Mouse (Mus musculus): ENCODE measurements around the gene Lmntd1. TPM values are rescaled to one million over a fixed set of nuclear protein-coding genes. Genes with fewer than 3 reads are reported as not detected.

Lmntd1 gene
- polyA plus RNA-seq, 1 experiment from 2014 or later = 1.6 TPM

- no peaks in the 10 kb centered on the region for H3K9me3 ChIP-seq (ENCODE audit: low read length)
- H3K4me2 ChIP-seq (replicated peaks; ENCODE audit: low read depth, low read length) = no peak overlapping the region
- WGBS = 96% methylated on average over 5 of the region's 5 CpGs
- H3K36me3 ChIP-seq (ENCODE audit: insufficient read depth, low read length) = no peaks in the 10 kb centered on the region
- H3K4me3 ChIP-seq (ENCODE audit: low read length) = no peak overlapping the region
- H3K9ac ChIP-seq (replicated peaks; ENCODE audit: low read length) = no peak overlapping the region
- H3K27me3 ChIP-seq (ENCODE audit: insufficient read depth, low read length) = no peaks in the 10 kb centered on the region
- ATAC-seq (ENCODE audit: low FRiP score, low TSS enrichment) = no peak
- peaks cover 12% of the 10 kb centered on the region; the same call in 1 of the 2 replicates for H3K4me1 ChIP-seq (ENCODE audit: insufficient read depth, low read length)
- H3K27ac ChIP-seq (ENCODE audit: low read length) = no peak overlapping the region
Measured at GRCm38 (mm10) chr6:145610901-145611300, 3.2 kb downstream of the Lmntd1 start.

- no peak for ATAC-seq (ENCODE audit: low FRiP score, low TSS enrichment)
- H3K9ac ChIP-seq (replicated peaks; ENCODE audit: low read length) = no peak overlapping the region
- H3K9me3 ChIP-seq (ENCODE audit: low read length) = no peaks in the 10 kb centered on the region
- no peak overlapping the region for H3K4me2 ChIP-seq (replicated peaks; ENCODE audit: low read depth, low read length)
- no peak overlapping the region for H3K27ac ChIP-seq (ENCODE audit: low read length)
- H3K4me3 ChIP-seq (ENCODE audit: low read length) = no peak overlapping the region
- 89% methylated on average over 5 of the region's 5 CpGs for WGBS
- H3K4me1 ChIP-seq (ENCODE audit: insufficient read depth, low read length) = peaks cover 10% of the 10 kb centered on the region
- H3K27me3 ChIP-seq (ENCODE audit: insufficient read depth, low read length) = no peaks in the 10 kb centered on the region
- H3K36me3 ChIP-seq (ENCODE audit: insufficient read depth, low read length) = no peaks in the 10 kb centered on the region
Measured at GRCm38 (mm10) chr6:145608693-145609092, 5.4 kb downstream of the Lmntd1 start.

GRCm38 (mm10) chr6:145607746-145608145 lies 6.4 kb downstream of the Lmntd1 start:
- ATAC-seq (ENCODE audit: low FRiP score, low TSS enrichment) = no peak
- no peak overlapping the region for H3K4me3 ChIP-seq (ENCODE audit: low read length)
- H3K9me3 ChIP-seq (ENCODE audit: low read length) = no peaks in the 10 kb centered on the region
- H3K9ac ChIP-seq (replicated peaks; ENCODE audit: low read length) = no peak overlapping the region
- WGBS = 56% methylated on average over 4 of the region's 4 CpGs
- no peaks in the 10 kb centered on the region for H3K36me3 ChIP-seq (ENCODE audit: insufficient read depth, low read length)
- no peaks in the 10 kb centered on the region for H3K27me3 ChIP-seq (ENCODE audit: insufficient read depth, low read length)
- no peak overlapping the region for H3K4me2 ChIP-seq (replicated peaks; ENCODE audit: low read depth, low read length)
- peaks cover 9% of the 10 kb centered on the region for H3K4me1 ChIP-seq (ENCODE audit: insufficient read depth, low read length)
- H3K27ac ChIP-seq (ENCODE audit: low read length) = no peak overlapping the region; the same call in 1 of the 2 replicates

DNA sequence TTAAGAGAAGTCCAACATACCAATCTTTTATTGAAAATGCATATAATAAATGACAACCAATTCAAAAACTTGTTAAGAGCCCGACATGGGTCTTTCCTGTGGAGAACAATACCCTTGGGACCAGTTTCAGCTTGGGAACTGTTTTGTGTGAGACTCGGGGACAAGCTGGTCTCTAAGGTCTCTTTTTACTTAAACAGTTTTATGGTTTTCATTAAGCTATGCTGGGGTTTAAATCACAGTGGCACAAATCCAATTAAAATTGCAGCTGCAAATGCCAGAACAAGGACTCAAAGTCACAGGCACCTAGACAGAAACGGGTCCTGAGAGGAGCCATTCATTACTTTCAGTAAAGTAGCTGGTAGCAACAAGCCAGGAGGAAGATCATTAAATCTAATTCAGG lies 8.9 kb downstream of the Lmntd1 start:
- Histone ChIP-seq H3K36me3 (ENCODE audit: insufficient read depth, low read length) (no peaks in the 10 kb centered on the region), H3K9me3 (ENCODE audit: low read length) (no peaks in the 10 kb centered on the region), H3K27me3 (ENCODE audit: insufficient read depth, low read length) (no peaks in the 10 kb centered on the region), H3K4me2 (replicated peaks; ENCODE audit: low read depth, low read length) (no peak overlapping the region), H3K9ac (replicated peaks; ENCODE audit: low read length) (no peak overlapping the region), H3K4me1 (ENCODE audit: insufficient read depth, low read length) (peaks cover 6% of the 10 kb centered on the region), H3K27ac (ENCODE audit: low read length) (no peak overlapping the region), H3K4me3 (ENCODE audit: low read length) (no peak overlapping the region)
- ATAC-seq (ENCODE audit: low FRiP score, low TSS enrichment) = no peak
- WGBS = 17% methylated on average over 3 of the region's 3 CpGs

DNA sequence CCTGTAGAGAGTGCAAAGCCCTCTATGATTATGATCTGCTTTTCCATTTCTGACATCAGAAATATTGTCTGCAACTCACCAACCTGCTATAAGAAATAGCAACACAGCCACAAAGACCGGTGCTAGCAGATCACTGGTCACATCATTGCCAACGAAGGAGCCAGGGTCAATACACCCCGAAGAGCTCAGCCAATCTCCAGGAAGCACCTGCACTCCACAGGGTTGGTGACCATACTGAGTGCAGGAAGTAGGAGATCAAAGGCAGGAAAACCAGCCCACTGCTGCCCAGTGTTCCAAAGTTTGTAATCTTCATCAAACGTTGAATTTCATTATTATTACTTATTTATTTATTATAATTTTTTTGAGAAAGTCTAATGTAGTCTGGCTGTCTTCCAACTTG lies 9.5 kb downstream of the Lmntd1 start:
- no peak overlapping the region for H3K4me3 ChIP-seq (ENCODE audit: low read length)
- H3K27ac ChIP-seq (ENCODE audit: low read length) = no peak overlapping the region
- H3K4me2 ChIP-seq (replicated peaks; ENCODE audit: low read depth, low read length) = no peak overlapping the region
- H3K9me3 ChIP-seq (ENCODE audit: low read length) = no peaks in the 10 kb centered on the region
- H3K27me3 ChIP-seq (ENCODE audit: insufficient read depth, low read length) = no peaks in the 10 kb centered on the region
- WGBS = 58% methylated on average over 4 of the region's 4 CpGs
- no peaks in the 10 kb centered on the region for H3K36me3 ChIP-seq (ENCODE audit: insufficient read depth, low read length)
- H3K9ac ChIP-seq (replicated peaks; ENCODE audit: low read length) = no peak overlapping the region
- no peak for ATAC-seq (ENCODE audit: low FRiP score, low TSS enrichment)
- peaks cover 6% of the 10 kb centered on the region for H3K4me1 ChIP-seq (ENCODE audit: insufficient read depth, low read length)

- WGBS = 82% methylated on average over 2 of the region's 2 CpGs
- ATAC-seq (ENCODE audit: low FRiP score, low TSS enrichment) = no peak
- Histone ChIP-seq H3K9ac (replicated peaks; ENCODE audit: low read length) (no peak overlapping the region), H3K4me1 (ENCODE audit: insufficient read depth, low read length) (peaks cover 8% of the 10 kb centered on the region), H3K27ac (ENCODE audit: low read length) (no peak overlapping the region), H3K27me3 (ENCODE audit: insufficient read depth, low read length) (no peaks in the 10 kb centered on the region), H3K36me3 (ENCODE audit: insufficient read depth, low read length) (no peaks in the 10 kb centered on the region), H3K4me2 (replicated peaks; ENCODE audit: low read depth, low read length) (no peak overlapping the region), H3K9me3 (ENCODE audit: low read length) (no peaks in the 10 kb centered on the region), H3K4me3 (ENCODE audit: low read length) (no peak overlapping the region)
Measured at GRCm38 (mm10) chr6:145604126-145604525, 10.0 kb downstream of the Lmntd1 start.

GRCm38 (mm10) chr6:145598794-145599555 lies 15.1 kb downstream of the Lmntd1 start:
- Histone ChIP-seq H3K36me3 (ENCODE audit: insufficient read depth, low read length) (no peaks in the 10 kb centered on the region), H3K4me2 (replicated peaks; ENCODE audit: low read depth, low read length) (no peak overlapping the region), H3K4me3 (ENCODE audit: low read length) (no peak overlapping the region), H3K4me1 (ENCODE audit: insufficient read depth, low read length) (peaks cover 19% of the 10 kb centered on the region), H3K27ac (ENCODE audit: low read length) (0 out of 2 replicates have a peak overlapping the region, but pooled peaks have one; percentile 23), H3K9ac (replicated peaks; ENCODE audit: low read length) (no peak overlapping the region), H3K9me3 (ENCODE audit: low read length) (no peaks in the 10 kb centered on the region), H3K27me3 (ENCODE audit: insufficient read depth, low read length) (no peaks in the 10 kb centered on the region)
- 31% methylated on average over 11 of the region's 11 CpGs for WGBS
- peak; percentile 79 for ATAC-seq (ENCODE audit: low FRiP score, low TSS enrichment)

GRCm38 (mm10) chr6:145595905-145596304 lies 18.2 kb downstream of the Lmntd1 start:
- no peaks in the 10 kb centered on the region for H3K9me3 ChIP-seq (ENCODE audit: low read length)
- H3K4me3 ChIP-seq (ENCODE audit: low read length) = no peak overlapping the region
- no peak overlapping the region for H3K27ac ChIP-seq (ENCODE audit: low read length)
- peaks cover 28% of the 10 kb centered on the region for H3K4me1 ChIP-seq (ENCODE audit: insufficient read depth, low read length)
- H3K4me2 ChIP-seq (replicated peaks; ENCODE audit: low read depth, low read length) = no peak overlapping the region
- no peaks in the 10 kb centered on the region for H3K36me3 ChIP-seq (ENCODE audit: insufficient read depth, low read length)
- H3K9ac ChIP-seq (replicated peaks; ENCODE audit: low read length) = no peak overlapping the region
- ATAC-seq (ENCODE audit: low FRiP score, low TSS enrichment) = no peak
- no peaks in the 10 kb centered on the region for H3K27me3 ChIP-seq (ENCODE audit: insufficient read depth, low read length)
- WGBS = 63% methylated on average over 4 of the region's 4 CpGs

DNA sequence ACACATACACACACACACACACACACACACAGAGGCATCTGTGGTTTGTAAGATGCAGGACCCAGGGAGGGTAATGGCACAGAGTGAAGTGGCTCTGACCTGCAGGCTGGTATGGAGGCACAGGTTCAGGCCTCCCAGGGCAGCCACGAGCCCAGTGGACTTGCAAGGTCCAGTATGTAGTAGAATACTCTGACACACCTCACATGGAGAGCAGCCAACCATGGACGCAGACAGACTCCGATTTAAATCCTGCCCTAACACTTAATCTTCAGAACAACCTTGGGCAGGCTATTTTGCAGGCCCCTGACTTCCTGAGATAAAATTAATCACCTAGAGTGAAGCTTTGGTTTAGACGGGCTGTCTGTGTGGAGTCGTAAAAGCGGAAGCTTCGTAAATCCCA lies 20.1 kb downstream of the Lmntd1 start:
- Histone ChIP-seq H3K9me3 (ENCODE audit: low read length) (no peaks in the 10 kb centered on the region), H3K4me1 (ENCODE audit: insufficient read depth, low read length) (peaks cover 31% of the 10 kb centered on the region), H3K4me3 (ENCODE audit: low read length) (no peak overlapping the region), H3K9ac (replicated peaks; ENCODE audit: low read length) (no peak overlapping the region), H3K4me2 (replicated peaks; ENCODE audit: low read depth, low read length) (no peak overlapping the region), H3K36me3 (ENCODE audit: insufficient read depth, low read length) (no peaks in the 10 kb centered on the region), H3K27ac (ENCODE audit: low read length) (no peak overlapping the region), H3K27me3 (ENCODE audit: insufficient read depth, low read length) (no peaks in the 10 kb centered on the region)
- ATAC-seq (ENCODE audit: low FRiP score, low TSS enrichment) = peak; percentile 62; the same call in 1 of the 2 replicates
- 16% methylated on average over 7 of the region's 7 CpGs for WGBS

GRCm38 (mm10) chr6:145592531-145592998 lies 21.6 kb downstream of the Lmntd1 start:
- Histone ChIP-seq H3K27ac (ENCODE audit: low read length) (peak overlapping the region; percentile 61), H3K4me1 (ENCODE audit: insufficient read depth, low read length) (peaks cover 23% of the 10 kb centered on the region), H3K4me3 (ENCODE audit: low read length) (no peak overlapping the region), H3K4me2 (replicated peaks; ENCODE audit: low read depth, low read length) (no peak overlapping the region), H3K9ac (replicated peaks; ENCODE audit: low read length) (no peak overlapping the region), H3K27me3 (ENCODE audit: insufficient read depth, low read length) (no peaks in the 10 kb centered on the region), H3K9me3 (ENCODE audit: low read length) (no peaks in the 10 kb centered on the region), H3K36me3 (ENCODE audit: insufficient read depth, low read length) (no peaks in the 10 kb centered on the region)
- no peak; the same call in 1 of the 2 replicates for ATAC-seq (ENCODE audit: low FRiP score, low TSS enrichment)
- WGBS = 32% methylated on average over 8 of the region's 8 CpGs

Measured in kidney, embryonic 16.5 days (tissue).